Mouse (Mus musculus) frontal cortex, postnatal 25 days (tissue): Measurements from ENCODE around the gene Actn2.
A peak's percentile ranks its signal among the peaks of the same experiment; 100 is the strongest.

Experiments
- DNase-seq, 2 experiments: peaks; one replicate each; pipeline ENCODE4 v3.0.0; 2022; ENCODE audit warnings: low spot score in 2 of 2

The Actn2 gene

DNA sequence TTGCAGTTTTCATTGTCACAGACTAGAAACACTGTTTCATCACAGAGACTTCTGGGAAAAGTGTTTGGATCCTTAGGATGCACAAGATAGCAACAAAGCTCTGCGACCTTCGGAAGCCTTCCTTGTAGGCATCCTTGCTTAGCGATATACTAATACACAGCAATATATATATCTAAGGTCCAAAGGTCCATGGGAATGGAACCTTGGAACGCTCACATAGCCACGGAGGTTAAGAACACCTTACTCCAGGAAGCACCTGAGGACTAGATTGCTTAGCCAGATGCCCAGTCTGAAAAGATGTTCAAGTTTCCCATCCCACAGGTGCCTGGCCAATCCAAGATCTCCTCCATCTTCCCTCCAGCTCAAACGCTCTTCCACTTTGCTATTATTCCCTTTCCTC lies 26.4 kb downstream of the Actn2 start:
- no peak for DNase-seq

DNA sequence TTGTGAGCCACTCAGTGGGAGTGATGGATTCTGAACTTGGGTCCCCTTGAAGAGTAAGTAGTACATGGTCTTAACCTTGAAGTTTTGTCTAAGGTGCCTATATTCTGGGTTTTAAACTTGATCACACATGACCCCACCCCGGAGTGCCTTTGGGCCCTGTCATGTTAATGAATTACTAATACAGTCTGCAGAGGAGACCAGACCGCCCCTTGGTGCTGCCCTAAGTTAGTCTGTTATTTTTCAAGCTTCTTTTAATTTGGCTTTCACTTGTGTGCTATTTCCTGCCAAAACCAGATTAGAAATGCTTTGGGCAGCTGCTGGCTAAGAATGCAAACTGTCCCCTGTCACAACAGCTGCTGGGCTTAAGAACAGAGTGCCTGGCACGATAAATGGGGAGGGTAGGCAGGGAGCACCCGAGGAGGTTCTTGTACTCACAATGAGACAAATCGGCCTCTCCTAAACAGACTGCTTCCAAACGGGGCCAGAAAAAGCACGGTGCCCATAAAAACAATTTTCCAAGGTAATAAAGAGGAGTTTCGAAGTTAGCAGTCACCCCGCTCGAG lies 28.5 kb downstream of the Actn2 start:
- no peak for DNase-seq

DNA sequence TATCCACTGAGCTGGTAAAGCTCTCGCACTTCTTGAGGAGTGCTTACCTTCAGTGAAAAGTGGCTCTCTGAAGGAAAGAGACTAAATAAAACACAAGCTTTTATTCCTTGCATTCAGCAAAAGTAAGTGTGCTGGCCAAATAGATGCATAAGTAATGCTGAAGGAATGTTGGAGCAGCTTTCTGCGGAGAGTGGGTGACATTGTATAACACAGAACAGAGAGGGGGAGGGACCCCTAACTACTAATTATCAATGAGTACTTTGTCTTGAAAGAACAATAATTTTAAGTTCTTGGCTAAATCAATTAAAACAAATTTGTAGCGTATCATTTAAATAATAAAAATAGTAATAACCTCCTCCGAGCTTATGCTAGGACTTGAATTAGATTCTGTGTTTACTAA lies 29.2 kb downstream of the Actn2 start:
- no peak for DNase-seq

DNA sequence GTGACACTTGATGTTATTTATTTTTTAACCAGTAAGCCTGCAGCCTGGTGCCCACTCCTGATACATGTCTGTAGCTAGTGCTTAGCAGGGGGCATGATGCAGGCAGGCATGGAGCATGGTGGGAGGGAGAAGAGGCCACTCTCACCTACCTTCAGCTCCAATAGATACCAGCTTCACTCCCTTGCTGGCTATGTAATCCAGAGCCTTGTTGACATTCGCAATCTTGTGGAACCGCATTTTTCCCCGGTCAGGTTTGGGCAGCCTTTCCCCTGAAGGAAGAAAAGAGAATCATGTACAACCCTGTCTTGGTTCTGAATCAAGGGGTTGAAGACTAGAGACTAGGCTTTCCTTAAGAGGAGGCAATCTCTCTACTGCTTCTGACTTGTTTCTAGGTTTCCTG lies 31.1 kb downstream of the Actn2 start:
- no peak for DNase-seq

DNA sequence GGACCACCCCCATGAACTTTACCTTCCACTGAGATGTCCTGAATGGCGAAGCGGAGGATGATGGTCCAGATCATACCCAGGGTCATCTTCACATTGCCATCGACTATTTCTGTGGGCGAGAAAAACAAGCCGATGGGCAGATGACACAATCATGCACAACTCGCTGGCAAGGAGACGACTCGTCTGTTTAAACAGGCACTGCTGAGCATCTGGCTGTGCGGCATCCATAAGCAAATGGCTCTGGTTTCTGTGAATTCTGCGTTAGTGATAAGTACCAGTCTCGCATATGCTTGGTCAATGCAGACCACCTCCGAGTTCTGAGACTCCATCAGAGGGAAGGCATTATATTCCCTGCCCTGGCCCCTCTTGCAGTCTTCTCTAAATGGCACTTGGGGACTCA lies 31.7 kb downstream of the Actn2 start:
- no peak for DNase-seq

DNA sequence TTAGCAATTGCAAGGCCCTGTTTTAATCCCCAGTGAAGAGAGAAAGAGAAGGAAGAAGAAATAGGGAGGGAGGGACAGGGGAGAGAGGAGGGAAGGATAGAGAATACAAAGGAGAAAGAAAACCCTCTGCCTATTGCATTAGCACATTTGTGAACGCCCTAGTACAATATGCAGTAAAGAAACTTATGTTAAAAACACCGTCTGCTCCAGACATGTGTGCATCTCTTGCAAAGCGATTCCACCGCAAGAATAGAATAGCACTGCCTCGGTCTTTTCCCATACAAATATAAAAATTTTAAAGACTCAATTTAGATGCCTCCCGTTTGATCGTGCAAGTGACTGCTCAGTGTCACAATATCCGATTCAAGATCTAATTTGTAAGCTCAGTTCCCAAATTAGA lies 32.1 kb downstream of the Actn2 start:
- DNase-seq, result no peak

DNA sequence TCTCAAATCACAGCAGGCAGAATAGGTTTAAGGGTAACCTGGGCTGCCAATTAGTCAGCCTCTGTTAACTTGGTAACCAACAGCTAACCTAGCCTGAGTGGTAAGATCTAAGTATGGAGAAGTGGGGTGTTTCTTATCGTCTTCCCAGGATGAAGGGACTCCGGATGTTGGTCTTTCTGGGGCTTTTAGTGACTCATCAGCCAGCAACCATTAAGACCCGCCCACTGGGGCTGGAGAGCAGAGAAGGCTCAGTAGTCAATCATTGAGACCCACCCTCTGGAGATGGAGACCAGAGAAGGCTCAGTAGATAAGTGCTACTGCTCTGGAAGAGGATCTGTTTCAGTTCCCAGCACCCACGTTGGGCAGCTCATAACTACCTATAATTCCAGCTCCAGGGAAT lies 33.3 kb downstream of the Actn2 start:
- DNase-seq, result no peak

DNA sequence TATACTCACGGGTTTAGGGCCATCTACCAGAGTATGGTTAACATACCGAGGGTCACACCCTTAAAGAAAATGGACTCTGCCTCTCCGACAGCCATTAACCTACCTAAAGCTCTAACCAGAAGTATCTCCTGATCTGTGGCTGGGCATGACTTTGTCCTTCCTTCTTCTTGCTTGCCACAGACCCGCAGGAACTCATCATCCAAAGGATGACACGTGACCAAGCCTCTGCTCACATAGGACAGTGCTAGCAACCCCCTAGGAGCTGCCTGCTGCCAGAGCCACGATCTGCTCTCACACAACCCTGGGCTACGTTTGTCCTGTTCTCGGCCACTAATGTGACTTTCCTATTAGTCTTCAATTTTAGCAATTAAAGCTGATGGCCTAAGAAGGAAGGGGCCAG lies 35.0 kb downstream of the Actn2 start:
- no peak for DNase-seq

DNA sequence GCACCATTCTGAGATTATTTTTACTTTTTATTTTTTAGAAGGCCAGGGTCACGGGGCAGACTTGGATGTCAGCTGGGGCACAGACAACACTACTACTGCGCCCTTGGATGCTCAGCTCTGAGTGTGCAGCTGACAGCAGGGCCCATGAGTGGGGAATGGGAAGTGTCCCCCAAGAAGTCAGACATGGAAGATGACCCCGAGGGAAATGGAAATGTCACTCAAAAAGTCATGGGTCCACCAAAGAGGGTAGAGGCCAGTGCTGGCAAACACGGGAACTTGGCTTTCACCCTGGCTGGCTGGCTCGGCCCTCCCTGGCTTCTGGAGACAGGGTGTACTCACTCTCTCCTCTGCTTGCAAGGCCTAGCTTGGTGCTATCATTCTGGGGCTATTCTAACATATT lies 35.6 kb downstream of the Actn2 start:
- no peak for DNase-seq

DNA sequence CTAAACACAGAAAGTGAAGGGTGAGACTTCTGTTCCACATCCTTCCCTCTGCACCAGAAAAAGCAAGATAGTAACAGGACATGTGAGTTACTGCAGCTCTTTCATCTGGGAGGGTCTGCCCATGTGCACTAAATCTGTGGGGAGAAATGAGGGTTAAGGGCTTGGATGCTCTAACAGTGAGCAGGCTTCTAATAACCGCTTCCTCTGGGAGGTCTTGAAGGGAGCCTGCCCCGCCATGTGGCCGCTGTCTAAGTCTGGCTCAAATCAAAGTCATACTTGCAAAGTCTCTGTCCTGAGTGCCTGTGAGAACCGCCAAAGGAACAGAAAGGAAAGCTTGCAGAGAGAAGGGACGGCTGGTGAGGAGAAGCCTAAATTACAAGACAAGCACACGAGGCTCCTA lies 42.8 kb downstream of the Actn2 start:
- DNase-seq, result no peak

DNA sequence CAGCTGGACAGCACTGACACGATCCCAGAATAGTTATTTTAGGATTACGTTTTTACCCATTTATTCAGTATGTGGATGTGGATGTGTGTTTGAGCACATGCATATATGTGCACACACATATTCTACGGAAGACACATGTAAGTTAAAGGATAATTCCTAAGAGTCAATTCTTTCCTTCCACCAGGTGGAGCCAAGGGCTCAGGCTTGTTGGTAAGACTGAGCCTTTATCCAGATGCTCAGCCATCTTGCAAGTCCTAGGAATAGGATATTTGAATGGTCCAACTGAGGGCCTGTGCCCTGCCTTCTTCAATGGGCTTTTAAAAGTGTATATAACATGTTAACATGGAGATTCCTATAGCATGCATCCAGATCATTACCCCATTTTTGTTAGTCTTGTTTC lies 43.9 kb downstream of the Actn2 start:
- peak in 1 of 2 experiments; percentile 27 for DNase-seq

DNA sequence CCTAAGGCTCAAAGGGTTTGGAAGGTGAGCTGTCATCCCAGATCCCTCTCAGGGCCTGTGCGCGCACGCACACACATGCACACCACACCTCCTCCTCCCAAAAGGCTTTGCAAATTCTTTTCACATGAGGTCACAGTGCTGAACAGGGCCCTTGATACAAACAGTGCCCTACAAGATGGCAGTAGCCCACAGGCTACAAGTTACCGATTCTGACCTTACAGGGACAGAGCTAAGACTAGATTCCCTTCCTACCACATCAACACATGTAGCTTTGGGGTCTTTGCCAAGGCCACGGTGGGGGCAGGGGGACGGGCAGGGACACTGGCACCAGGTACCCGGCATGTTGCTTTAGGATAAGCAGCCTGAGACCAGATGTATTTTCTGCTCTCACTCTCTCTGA lies 46.8 kb downstream of the Actn2 start:
- DNase-seq, result no peak

DNA sequence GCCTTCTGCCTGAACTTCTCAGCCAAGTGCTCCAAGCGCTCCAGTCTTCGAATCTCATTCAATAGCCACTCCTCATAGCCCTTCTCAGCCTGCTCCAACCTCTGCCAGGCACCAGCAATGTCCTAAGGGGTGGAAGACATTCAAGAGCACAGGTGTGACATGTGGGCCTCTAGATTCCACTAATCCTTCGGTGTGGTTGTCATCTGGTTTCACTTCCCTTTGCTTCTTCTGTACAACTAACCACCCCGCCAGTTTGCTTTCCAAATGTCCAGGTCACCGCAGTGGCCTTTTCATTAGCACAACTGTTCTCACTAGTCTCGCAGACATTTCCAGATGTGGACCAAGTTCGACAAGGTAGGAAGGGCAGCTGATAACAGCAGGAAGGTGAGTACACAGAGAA lies 49.9 kb downstream of the Actn2 start:
- DNase-seq, result no peak

DNA sequence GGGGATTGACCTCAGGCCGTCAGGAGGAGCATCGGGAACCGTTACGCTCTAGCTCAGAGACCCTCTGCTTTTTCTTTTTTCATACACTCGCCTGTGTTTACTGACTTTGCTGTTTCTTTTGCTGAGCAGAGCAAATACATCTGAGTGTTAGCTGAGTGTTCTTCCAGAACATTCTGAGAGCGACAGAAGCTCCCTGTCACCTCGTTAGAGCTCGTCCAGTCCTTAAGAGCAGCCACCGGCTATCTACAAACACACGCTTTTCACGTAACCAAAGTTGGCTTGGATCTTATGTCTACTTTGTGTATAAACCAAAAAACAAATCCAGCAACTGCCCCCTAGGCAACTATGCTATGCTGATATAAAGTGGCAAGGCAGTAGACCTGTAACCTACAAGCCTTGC lies 56.0 kb downstream of the Actn2 start:
- DNase-seq, result no peak

DNA sequence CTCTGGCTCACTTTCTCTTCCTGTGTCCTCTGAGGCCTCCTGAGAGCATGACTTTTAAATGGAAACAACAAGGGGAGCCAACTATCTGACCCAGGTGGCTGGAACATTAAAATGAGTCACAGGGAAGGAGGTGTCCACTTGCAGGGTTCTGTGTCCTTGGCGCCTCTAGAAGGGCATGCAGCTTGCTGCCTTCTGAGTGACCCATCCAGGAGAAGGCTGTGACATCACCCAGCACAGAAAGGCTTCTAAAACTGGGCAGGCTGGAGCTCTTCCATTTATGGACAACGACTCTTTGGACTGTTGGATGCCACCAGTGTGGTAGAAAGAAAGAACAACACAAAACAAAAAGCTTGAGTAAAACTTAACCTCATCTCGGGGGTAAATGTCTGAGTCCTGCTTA lies 56.7 kb downstream of the Actn2 start:
- no peak for DNase-seq

DNA sequence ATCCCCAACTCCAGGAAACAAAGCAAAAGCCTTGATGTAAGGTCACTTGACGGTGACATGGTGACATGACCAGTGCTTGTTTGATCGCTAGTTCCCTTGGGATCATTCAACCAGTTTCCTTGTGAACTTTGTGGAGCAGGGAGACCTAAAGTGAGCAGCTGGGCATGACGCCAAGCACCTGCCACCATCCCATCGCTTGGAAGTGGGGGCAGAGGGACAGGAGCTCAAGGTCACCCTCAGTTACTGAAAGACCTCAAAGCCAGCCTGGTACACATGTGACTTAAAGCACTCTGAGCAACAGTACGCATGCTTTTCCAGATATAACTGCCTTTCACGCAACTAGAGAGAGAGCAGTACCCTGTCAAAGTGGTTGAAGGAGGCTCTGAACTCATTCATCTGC lies 65.8 kb downstream of the Actn2 start:
- DNase-seq, result no peak

DNA sequence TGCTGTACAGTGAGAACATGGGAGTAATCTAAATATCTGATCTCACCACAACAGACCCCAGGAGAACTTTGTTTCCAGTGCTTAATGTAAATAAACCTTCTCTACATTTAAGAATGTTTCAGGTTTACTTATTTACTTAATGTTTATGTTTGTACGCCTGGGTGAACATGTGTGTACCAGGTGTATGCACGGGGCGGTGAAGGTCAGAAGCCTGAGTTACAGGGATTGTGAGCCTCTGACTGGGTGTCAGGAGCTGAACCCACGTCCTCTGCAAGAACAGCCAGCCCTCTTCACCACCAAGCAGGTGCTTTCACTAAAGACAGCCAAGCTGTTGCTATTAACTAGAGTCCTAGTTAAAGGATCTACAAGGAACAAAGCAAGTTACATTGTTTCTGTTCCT lies 66.3 kb downstream of the Actn2 start:
- no peak for DNase-seq

DNA sequence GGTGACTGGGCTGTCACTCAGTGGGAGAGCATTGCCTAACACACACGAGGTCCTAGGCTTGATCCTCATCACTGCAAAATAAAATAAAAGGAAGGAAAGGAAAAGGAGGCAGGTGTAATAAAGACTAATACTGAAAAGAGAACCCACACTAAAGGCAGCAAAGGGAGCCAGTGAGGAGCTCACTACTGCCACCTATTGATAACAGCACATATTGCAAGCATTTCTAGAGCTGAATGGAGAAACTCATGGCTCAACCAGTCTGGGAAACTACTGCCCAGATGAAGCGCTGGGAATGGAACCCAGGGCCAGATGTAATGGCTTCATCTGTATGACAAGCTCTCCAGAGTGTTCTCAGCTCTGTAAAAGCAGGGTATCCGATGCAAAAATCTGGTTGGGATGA lies 67.6 kb downstream of the Actn2 start:
- peak in 1 of 2 experiments; percentile 22 for DNase-seq

DNA sequence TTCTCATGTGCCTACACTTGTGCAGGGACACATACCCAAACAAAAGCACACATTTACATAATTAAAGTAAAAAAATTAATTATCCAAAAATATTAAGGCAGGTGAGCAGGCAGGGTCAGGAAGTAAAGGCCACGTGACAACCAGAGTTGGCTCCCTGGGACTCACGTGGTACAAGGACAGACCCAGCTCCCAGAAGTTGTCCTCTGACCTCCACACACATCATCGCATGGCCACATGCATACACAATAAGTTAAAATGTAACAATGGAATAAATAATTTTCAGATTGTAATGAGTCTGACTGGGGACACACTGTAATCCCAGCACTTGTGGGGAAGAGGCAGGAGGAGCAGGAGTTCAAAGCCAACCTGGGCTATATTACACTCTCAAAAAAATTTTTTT lies 72.6 kb downstream of the Actn2 start:
- no peak for DNase-seq

DNA sequence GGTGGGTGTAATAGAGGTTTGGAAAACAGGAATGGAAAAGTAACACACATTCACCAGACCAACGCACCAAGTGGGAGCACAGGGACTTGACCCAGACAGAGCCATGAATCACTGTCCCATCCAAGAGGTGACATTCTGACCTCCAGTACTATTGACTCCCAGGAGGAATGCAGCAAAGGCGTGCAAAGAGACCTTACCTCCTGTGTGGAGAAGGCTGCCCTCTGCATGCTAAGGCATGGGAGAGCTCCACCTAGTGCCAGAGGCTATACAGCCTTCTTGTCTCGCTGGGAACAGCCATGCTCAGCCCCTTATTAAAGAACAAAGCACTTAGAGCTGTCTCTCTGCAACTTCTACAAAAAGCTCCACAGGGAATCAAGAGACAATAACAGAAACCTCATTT lies 73.5 kb downstream of the Actn2 start:
- no peak for DNase-seq

DNA sequence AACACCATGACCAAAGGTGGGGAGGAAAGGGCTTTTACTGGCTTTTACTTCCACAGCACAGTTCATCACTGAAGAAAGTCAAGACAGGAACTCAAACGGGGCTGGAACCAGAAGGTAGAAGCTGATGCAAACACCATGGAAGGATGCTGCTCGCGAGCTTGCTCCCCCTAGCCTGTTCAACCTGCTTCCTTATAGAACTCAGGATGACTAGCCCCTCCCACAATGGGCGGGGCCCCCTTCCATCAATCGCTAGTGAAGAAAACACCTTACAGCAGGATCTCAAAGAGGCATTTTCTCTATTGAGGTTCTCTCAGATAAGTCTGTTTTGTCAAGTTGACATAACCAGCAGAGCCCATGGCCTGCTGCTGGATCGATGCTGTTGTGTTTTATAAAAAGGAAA lies 76.6 kb downstream of the Actn2 start:
- DNase-seq, result no peak

DNA sequence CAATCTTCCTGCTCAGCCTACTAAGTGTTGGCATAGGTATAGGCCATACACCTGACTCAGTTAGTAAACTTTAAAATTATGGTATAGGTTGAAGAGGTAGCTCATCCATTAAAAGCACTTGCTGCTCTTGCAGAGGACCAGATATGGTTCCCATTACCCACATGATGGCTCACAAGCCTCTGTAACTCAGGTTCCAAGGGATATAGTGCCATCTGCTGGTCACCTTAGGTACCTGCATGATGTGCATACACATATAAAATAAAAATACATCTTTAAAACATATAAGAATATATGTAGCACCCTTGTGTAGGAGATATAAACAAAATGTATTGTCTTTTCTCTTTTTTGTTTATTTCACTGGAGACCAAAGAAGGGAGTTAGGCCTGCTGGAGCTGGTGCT lies 79.1 kb downstream of the Actn2 start:
- no peak for DNase-seq

DNA sequence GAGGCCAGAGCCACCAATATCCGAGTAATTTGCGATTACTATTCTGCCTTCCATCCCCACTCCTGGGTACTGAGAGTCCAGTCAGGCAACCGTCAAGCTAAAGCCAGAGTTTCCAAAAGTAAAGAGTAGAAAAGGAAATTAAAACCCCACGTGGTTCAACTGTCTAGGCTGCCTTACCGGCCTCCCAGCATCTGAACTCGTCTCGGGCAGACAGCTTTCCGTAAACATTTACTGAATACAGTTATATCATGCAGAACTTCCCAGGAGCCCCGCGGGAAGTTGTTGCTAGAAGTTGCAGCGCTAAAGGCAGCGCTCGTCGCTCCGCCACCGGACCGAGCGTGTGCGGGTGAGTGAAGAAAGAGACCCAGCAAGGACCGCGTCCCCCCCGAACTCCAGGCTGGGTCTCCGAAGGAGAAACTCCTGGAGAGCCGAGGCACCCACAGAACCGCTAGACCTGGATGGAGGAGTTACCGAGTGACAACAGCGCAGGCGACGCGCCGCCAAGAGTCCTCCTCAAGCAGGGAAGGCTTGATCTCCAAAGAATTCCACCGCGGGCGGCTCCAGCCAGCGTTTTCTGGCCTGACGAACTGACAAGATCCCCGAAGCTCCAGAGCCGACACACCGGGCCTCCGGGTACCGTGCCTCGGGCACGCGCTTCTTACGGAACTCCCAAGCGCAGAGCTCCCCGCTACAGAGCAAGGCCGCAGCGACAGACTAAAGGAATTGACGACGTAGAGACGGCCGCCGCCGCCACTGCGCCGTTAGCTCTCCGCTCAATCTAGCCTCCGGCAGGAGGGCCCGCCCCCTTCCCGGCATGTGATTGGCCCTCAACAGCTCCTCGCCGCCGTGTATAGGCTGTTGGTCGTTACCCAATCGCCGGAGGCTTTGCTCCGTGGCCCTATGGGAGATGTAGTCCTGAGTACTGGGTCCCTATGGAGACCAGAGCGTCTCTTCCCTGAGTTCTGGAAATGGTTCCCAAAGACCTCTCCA lies 82.9 kb downstream of the Actn2 start, which contains the start of gene Mtr:
Mtr (minus strand) TSS at position 723 of the 990 bp plus-strand sequence.
- DNase-seq, result peak; percentile 84 to 92
